Mouse (Mus musculus): ENCODE results near the gene Zmynd12.

Gene Zmynd12

GRCm38 (mm10) chr4:119422294-119422964 lies at the start of gene Zmynd12, which contains the start of gene Ppcs:
TSS of gene Zmynd12 (plus strand) at chr4:119422814.
TSS of gene Ppcs (minus strand) at chr4:119422420.
- peak; percentile 88 for DNase-seq (ENCODE audit: low spot score)

- no peak for DNase-seq (ENCODE audit: low spot score)
These were observed 41.0 kb upstream of the Zmynd12 start for GRCm38 (mm10) chr4:119381471-119382190.

GRCm38 (mm10) chr4:119389184-119389583 lies 33.4 kb upstream of the Zmynd12 start:
- DNase-seq (ENCODE audit: low spot score) = no peak

GRCm38 (mm10) chr4:119390369-119390768 lies 32.2 kb upstream of the Zmynd12 start:
- no peak for DNase-seq (ENCODE audit: low spot score)

- DNase-seq (ENCODE audit: low spot score) = no peak
These were observed 23.9 kb upstream of the Zmynd12 start for GRCm38 (mm10) chr4:119398751-119399150.

- DNase-seq (ENCODE audit: low spot score) = no peak
These were observed 21.7 kb upstream of the Zmynd12 start for GRCm38 (mm10) chr4:119400896-119401295.

- no peak for DNase-seq (ENCODE audit: low spot score)
These were observed 19.2 kb upstream of the Zmynd12 start for GRCm38 (mm10) chr4:119403431-119403830.

- DNase-seq (ENCODE audit: low spot score) = no peak
These were observed 10.6 kb upstream of the Zmynd12 start for GRCm38 (mm10) chr4:119411877-119412650.

GRCm38 (mm10) chr4:119412791-119413190 lies 9.8 kb upstream of the Zmynd12 start:
- no peak for DNase-seq (ENCODE audit: low spot score)

GRCm38 (mm10) chr4:119415072-119415753 lies 7.4 kb upstream of the Zmynd12 start, which contains the start of gene Ccdc30:
TSS of gene Ccdc30 (minus strand) at chr4:119415521.
- DNase-seq (ENCODE audit: low spot score) = peak; percentile 87

- no peak for DNase-seq (ENCODE audit: low spot score)
These were observed 5.3 kb upstream of the Zmynd12 start for GRCm38 (mm10) chr4:119417270-119417669.

GRCm38 (mm10) chr4:119417894-119418293 lies 4.7 kb upstream of the Zmynd12 start:
- no peak for DNase-seq (ENCODE audit: low spot score)

GRCm38 (mm10) chr4:119421191-119421590 lies 1.4 kb upstream of the Zmynd12 start:
- DNase-seq (ENCODE audit: low spot score) = no peak

GRCm38 (mm10) chr4:119421921-119422293 lies 707 bp upstream of the Zmynd12 start:
- DNase-seq (ENCODE audit: low spot score) = no peak

GRCm38 (mm10) chr4:119425077-119425476 lies 2.5 kb downstream of the Zmynd12 start:
- DNase-seq (ENCODE audit: low spot score) = no peak

- no peak for DNase-seq (ENCODE audit: low spot score)
These were observed 3.0 kb downstream of the Zmynd12 start for GRCm38 (mm10) chr4:119425601-119426000.

GRCm38 (mm10) chr4:119427680-119428079 lies 5.1 kb downstream of the Zmynd12 start:
- DNase-seq (ENCODE audit: low spot score) = no peak

GRCm38 (mm10) chr4:119430678-119431077 lies 8.1 kb downstream of the Zmynd12 start:
- peak; percentile 21 for DNase-seq (ENCODE audit: low spot score)

- no peak for DNase-seq (ENCODE audit: low spot score)
These were observed 15.3 kb downstream of the Zmynd12 start for GRCm38 (mm10) chr4:119437936-119438335.

GRCm38 (mm10) chr4:119441836-119442235 lies 19.2 kb downstream of the Zmynd12 start:
- no peak for DNase-seq (ENCODE audit: low spot score)

GRCm38 (mm10) chr4:119442539-119442938 lies 19.9 kb downstream of the Zmynd12 start:
- no peak for DNase-seq (ENCODE audit: low spot score)

GRCm38 (mm10) chr4:119447261-119447660 lies 24.6 kb downstream of the Zmynd12 start:
- DNase-seq (ENCODE audit: low spot score) = no peak

All from T-cell, adult 2 months (primary cell).